Mouse (Mus musculus): ENCODE measurements at regions not wholly inside any gene's neighbourhood (a gene's known extent, or its start where the extent isn't known, plus 50 kb on each side); places are given as distances from the start of the nearest gene placed in this dataset.

DNA sequence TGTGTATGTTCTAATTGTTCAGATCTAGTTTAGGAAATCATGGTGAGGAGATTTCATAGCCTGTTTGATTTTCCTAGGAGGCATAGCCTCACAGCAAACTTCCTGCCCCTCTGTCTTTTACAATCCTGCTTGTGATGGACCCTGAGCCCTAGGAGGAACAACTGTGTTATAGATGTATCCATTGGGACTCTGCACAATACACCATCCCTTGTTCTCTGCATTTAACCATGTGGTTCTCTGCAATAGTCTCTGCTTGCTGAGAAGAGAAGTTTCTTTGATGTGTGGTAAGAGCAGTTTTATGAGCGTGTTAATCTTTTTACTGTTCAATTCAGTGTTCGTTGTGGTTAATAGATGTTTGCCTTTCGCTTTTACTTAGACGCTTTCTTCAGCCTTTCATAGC, 95.9 kb upstream of the Slc13a1 start:
- no peak for DNase-seq (ENCODE audit: low spot score)

DNA sequence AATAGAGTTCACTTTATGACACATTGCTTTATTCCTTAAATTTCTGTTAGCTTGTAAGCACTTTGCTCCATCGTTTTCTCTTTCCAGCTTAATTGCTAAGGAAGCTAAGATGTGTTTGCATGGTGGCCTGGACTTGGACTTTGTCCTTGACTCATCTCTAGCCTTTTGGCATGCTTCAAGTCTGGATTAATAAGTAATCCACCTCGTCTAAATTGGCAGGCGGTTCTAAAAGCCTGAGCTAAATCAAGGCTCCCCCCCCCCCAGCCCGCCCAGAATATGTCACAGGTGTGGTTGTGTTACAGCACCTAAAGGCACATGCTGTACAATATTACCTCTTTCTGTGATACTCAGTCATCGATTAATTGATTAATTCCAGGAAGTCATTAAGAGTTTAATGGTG, 94.7 kb upstream of the Slc13a1 start:
- DNase-seq (ENCODE audit: low spot score), result no peak

DNA sequence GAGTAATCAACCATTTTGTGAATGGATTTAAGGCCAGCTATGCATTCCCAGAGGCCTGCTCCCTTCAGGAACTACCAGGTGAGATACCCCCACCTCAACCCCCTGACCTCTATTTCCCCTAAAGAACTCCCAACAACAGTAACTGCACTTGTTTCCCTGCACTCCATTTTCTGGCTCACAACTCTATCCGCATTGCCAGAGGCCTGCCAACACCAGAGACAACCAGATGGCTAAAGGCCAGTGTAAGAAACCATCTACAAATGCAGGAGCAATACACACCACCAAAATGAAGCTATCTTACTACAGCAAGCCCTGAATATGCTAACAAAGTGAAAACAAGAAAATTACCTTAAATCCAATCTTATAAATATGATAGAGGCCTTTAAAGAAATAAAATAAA, 77.7 kb upstream of the Slc13a1 start:
- DNase-seq (ENCODE audit: low spot score), result no peak

DNA sequence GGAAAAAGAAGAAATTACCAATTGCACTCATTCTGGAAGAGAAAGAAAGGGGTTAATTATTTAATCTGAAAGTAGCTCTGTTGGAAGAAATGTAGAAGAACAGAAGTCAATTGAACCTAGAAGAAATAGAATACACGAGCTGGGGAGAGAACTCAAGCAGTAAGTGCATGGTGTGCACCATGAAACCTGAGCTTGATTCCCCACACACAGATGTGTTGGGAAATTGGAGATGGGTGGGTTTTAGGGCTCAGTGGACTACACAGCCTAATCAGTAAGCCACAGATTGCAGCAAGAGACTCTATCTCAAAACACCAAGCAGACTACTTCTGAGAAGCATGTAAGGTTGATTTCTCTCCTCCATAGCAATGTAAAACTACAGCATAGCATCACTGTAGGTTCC, 70.6 kb upstream of the Slc13a1 start:
- no peak for DNase-seq (ENCODE audit: low spot score)

DNA sequence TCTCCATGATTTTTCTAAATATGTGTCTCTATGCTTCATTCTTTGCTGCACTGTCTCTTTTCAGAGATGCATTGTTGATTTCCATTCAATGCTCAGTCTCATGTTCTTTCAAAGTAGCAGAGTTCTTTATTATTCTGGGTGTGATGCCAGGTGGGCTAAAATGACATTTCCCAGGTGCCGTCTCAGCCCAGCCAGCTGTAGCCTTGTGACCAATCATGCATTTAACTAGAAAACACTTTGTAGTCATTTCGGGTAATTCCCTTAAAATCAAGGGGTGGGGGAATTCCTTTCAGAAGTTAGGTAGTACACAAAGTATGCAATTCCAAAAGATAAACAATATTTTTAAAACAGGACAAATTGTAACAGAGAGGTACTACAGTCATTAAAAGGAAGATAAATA, 70.2 kb upstream of the Slc13a1 start:
- no peak for DNase-seq (ENCODE audit: low spot score)

DNA sequence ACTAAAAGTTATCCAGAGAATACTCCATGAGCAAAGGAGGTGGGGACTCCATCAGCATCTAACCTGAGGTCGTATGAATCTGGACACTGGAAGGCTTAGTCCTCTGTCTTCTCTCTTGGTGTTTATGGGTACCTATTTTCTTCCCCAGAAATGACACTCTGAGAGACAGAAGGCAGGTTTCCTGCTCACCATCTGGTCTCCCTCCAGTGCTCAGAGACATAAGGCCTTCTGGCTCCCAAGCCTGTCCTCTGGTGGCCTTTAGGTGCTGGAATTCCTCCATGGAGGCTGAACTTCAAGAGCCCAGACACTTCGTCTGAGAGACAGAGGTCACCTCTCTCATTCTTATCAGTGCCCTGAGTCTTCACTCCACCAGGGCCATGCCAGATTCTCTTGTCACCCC, 65.7 kb upstream of the Slc13a1 start:
- no peak for DNase-seq (ENCODE audit: low spot score)

DNA sequence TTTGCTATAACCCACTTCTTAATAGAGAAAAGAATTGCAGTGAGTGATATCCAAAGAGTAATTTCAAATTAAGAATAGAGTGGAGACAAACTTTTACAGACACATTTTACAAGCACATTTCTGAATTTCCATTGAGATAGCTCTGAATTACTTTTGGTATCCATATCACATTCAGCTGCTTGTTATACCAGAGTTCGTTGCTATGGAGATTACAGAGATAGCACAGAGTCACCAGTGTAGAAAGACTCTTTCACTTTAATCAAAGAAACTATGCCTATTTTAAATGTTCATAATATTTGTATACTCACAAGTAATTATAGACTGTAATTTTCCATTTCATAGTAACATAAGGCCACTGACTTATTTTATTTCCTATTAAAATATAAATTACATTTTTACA, 52.7 kb upstream of the Slc13a1 start:
- no peak for DNase-seq (ENCODE audit: low spot score)

DNA sequence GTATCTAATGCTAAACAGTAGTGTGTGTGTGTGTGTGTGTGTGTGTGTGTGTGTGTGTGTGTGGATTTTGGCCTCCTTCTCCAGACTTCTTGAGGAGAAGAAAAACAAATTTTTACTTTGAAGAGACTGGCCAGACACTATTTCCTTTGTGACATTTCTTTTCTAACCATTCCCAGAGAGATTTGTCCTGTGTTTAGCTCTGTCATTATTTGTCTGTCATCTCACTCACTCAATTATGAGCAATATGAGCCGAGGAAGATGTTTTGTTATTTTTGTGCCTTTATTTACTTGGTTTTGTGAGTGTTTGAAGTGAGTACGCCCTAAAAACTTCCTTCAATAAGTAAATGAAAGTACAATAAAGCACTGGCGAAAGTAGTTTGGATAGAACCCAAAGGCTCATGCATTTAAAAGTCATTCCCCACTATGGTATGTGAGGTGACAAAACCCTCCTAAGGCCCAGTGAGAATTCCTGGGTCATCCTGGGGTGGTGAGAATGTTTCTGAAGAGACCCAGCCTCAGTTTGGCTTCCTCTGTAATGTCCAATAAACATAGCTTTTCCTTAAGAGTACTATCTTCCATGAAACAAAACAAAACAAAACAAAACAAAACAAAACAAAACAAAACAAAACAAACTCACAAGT, 52.1 kb upstream of the Slc13a1 start:
- no peak for DNase-seq (ENCODE audit: low spot score)

Data from retina, embryonic 14.5 days (tissue).